Mouse (Mus musculus) ES-Bruce4 (cell line): ENCODE results near the gene Prdx3. TPM values are rescaled to one million over a fixed set of nuclear protein-coding genes. Genes with fewer than 3 reads are reported as not detected.

Source experiments
- H3K27ac ChIP-seq: 2 replicates; pipeline ENCODE4 v1.5.1; 2012; ENCODE audit warnings: low read length, inconsistent platforms; ENCODE audit not compliant: insufficient read depth
- H3K27me3 ChIP-seq: 2 replicates; pipeline ENCODE4 v1.6.1; 2012; ENCODE audit warnings: mild to moderate bottlenecking, low read length, inconsistent platforms; ENCODE audit not compliant: control insufficient read depth, poor library complexity, insufficient read depth, severe bottlenecking
- H3K36me3 ChIP-seq: 2 replicates; pipeline ENCODE4 v1.6.1; 2012; ENCODE audit warnings: inconsistent platforms, mild to moderate bottlenecking, low read length, moderate library complexity; ENCODE audit not compliant: control insufficient read depth, poor library complexity, insufficient read depth, severe bottlenecking
- H3K4me1 ChIP-seq: one replicate; pipeline ENCODE4 v1.8.1; 2011; ENCODE audit warnings: low read length; ENCODE audit not compliant: control insufficient read depth, insufficient read depth
- H3K4me3 ChIP-seq: 2 replicates; pipeline ENCODE4 v1.5.1; 2011; ENCODE audit warnings: low read depth, mild to moderate bottlenecking, low read length
- H3K9ac ChIP-seq: 2 replicates; pipeline ENCODE4 v1.6.1; 2012; ENCODE audit warnings: low read depth, mild to moderate bottlenecking, inconsistent platforms; ENCODE audit not compliant: poor library complexity, severe bottlenecking
- H3K9me3 ChIP-seq: replicated peaks from 2 replicates; pipeline ENCODE4 v1.6.1; 2012; ENCODE audit warnings: mild to moderate bottlenecking, low read length, inconsistent platforms; ENCODE audit not compliant: control insufficient read depth, poor library complexity, insufficient read depth, severe bottlenecking
- CTCF ChIP-seq: IDR thresholded peaks from one replicate; pipeline ENCODE4 v1.8.1; 2011; ENCODE audit warnings: low read depth, low read length
- EP300 ChIP-seq: IDR thresholded peaks from 2 replicates; pipeline ENCODE4 v1.6.1; 2011; ENCODE audit warnings: low read depth, low read length; ENCODE audit not compliant: insufficient read depth
- POLR2A ChIP-seq: IDR thresholded peaks from one replicate; pipeline ENCODE4 v1.8.1; 2011; ENCODE audit warnings: low read length; ENCODE audit not compliant: insufficient read depth
- polyA plus RNA-seq: library from polyadenylated mRNA; stranded (reverse); fragments of >200 nt; gene quantifications from 2 replicates; pipeline ENCODE4 v1.2.4, GENCODE M21; 2011; ENCODE audit warnings: low read depth; ENCODE audit not compliant: missing spikeins, insufficient read depth, insufficient read length

The Prdx3 gene
- polyA plus RNA-seq, 1 experiment, result 48.4 TPM

GRCm38 (mm10) chr19:60905477-60905876 is 31.1 kb upstream of the Prdx3 start:
- Histone ChIP-seq H3K36me3 (no peaks in the 10 kb centered on the region), H3K9ac (no peak overlapping the region), H3K4me3 (no peak overlapping the region)

GRCm38 (mm10) chr19:60903971-60904370 is 29.6 kb upstream of the Prdx3 start:
- Histone ChIP-seq H3K27ac (no peak overlapping the region), H3K9ac (no peak overlapping the region), H3K9me3 (no peaks in the 10 kb centered on the region), H3K27me3 (no peaks in the 10 kb centered on the region), H3K4me1 (no peaks in the 10 kb centered on the region), H3K36me3 (no peaks in the 10 kb centered on the region), H3K4me3 (no peak overlapping the region)
- TF ChIP-seq POLR2A, result no peak
- TF ChIP-seq CTCF, result no peak
- no peak for TF ChIP-seq EP300

More at GRCm38 (mm10) chr19:60905477-60905876, 31.1 kb upstream of the Prdx3 start:
- H3K4me1 ChIP-seq, result no peaks in the 10 kb centered on the region
- no peak for TF ChIP-seq CTCF
- TF ChIP-seq POLR2A, result no peak
- no peak for TF ChIP-seq EP300
- no peaks in the 10 kb centered on the region for H3K27me3 ChIP-seq
- no peak overlapping the region for H3K27ac ChIP-seq
- no peaks in the 10 kb centered on the region for H3K9me3 ChIP-seq

GRCm38 (mm10) chr19:60903139-60903538 is 28.8 kb upstream of the Prdx3 start:
- no peak overlapping the region for H3K4me3 ChIP-seq
- no peaks in the 10 kb centered on the region for H3K9me3 ChIP-seq
- TF ChIP-seq EP300 (no peak), CTCF (no peak), POLR2A (no peak)
- no peaks in the 10 kb centered on the region for H3K36me3 ChIP-seq
- H3K9ac ChIP-seq, result no peak overlapping the region
- no peaks in the 10 kb centered on the region for H3K4me1 ChIP-seq
- no peaks in the 10 kb centered on the region for H3K27me3 ChIP-seq
- no peak overlapping the region for H3K27ac ChIP-seq

DNA sequence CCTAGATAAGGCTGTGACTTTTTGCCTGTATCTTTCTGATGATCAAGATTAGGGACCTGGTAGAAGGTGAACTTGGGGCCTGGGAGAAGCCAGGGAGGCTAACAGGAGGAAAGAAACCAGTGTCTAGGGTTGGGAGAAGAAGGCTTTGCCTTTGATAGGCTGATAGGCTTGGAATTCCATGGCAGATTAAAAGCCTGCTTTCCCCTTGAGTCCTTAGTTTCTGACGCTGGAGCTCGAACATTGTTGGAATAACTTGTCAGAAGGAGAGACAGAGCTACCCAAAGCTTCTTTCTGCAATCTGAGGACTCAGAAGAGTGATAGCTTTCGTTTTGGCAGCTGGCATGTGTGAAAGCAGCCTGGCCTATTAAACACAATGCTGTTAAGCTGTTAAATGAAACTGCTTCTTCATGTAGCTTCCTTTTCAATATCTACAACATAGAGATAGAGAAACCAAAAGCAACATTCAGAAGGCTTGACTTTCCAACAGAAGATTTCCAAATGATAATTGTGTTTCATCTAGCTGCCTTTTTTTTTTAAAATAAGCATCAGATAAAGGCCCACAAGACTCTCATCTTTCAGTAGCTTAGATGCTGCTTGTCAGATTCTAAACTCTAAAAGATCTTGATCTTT is 21.0 kb upstream of the Prdx3 start:
- no peaks in the 10 kb centered on the region for H3K4me1 ChIP-seq
- H3K27me3 ChIP-seq, result no peaks in the 10 kb centered on the region
- no peaks in the 10 kb centered on the region for H3K9me3 ChIP-seq
- H3K27ac ChIP-seq, result no peak overlapping the region
- no peak for TF ChIP-seq POLR2A
- TF ChIP-seq EP300, result no peak
- no peak for TF ChIP-seq CTCF
- no peaks in the 10 kb centered on the region for H3K36me3 ChIP-seq
- no peak overlapping the region for H3K4me3 ChIP-seq
- no peak overlapping the region for H3K9ac ChIP-seq

DNA sequence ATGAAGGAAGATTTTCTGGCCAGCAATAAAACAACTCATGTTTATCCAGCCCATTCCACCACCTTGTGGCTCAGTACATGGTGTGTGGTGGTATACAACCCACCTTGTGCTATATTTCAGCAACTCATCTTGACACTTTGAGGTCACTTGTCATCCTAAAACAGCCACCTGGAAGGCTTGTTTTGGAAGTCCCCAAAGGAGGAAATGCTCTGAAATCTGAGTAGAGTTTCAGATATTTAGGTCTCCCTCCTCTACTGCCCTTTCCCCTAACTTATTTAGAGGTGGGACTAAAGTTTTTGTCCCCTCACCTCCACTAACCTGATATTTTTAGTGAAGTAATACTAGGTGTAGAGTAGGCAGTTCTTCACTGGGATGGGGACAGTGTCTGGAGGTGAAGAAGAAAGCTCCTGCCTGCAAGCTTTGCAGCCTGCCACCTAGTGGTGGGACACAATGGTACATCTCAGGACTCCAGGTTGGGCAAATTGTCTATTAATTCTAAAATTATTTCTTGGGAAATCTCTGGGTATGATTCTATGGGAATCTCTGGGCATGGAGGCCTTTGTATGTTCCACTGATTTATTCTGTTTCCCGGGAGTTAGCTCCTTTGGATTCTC is 17.7 kb upstream of the Prdx3 start:
- TF ChIP-seq POLR2A (no peak), CTCF (peak; percentile 81)
- no peaks in the 10 kb centered on the region for H3K36me3 ChIP-seq
- H3K9me3 ChIP-seq, result no peaks in the 10 kb centered on the region
- H3K9ac ChIP-seq, result no peak overlapping the region
- no peak overlapping the region for H3K4me3 ChIP-seq
- H3K27ac ChIP-seq, result no peak overlapping the region
- H3K27me3 ChIP-seq, result no peaks in the 10 kb centered on the region
- no peaks in the 10 kb centered on the region for H3K4me1 ChIP-seq

DNA sequence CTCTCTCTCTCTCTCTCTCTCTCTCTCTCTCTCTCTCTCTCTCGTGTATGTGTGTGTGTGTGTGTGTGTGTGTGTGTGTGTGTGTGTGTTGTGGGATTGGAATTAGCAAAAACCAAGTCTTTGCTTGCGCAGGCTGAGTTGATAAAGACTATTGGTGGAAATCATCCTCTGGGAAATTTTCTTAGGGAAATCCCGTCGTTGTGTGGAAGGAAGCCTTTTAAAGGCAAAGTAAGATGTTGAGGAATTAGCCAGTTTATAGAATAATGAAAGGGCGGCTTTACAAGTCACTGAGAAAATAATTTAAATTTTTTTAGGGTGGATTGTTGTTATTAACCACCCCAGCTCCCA is 16.7 kb upstream of the Prdx3 start:
- TF ChIP-seq EP300, result no peak
- no peak for TF ChIP-seq POLR2A
- TF ChIP-seq CTCF, result no peak
- no peak overlapping the region for H3K27ac ChIP-seq
- no peak overlapping the region for H3K4me3 ChIP-seq
- H3K9ac ChIP-seq, result no peak overlapping the region
- H3K9me3 ChIP-seq, result no peaks in the 10 kb centered on the region
- no peaks in the 10 kb centered on the region for H3K36me3 ChIP-seq
- no peaks in the 10 kb centered on the region for H3K4me1 ChIP-seq
- H3K27me3 ChIP-seq, result no peaks in the 10 kb centered on the region
